Mouse (Mus musculus): ENCODE data around the gene Sh3bgrl2.

Sh3bgrl2 gene

GRCm38 (mm10) chr9:83628669-83629612, 80.8 kb downstream of the Sh3bgrl2 start:
- DNase-seq (ENCODE audit: low spot score in 2 of 2) = no peak

- DNase-seq (ENCODE audit: low spot score in 2 of 2) = no peak
Observed at GRCm38 (mm10) chr9:83630341-83630740, 82.2 kb downstream of the Sh3bgrl2 start.

GRCm38 (mm10) chr9:83631920-83632319, 83.8 kb downstream of the Sh3bgrl2 start:
- no peak for DNase-seq (ENCODE audit: low spot score in 2 of 2)

GRCm38 (mm10) chr9:83634703-83635102, 86.6 kb downstream of the Sh3bgrl2 start:
- DNase-seq (ENCODE audit: low spot score in 2 of 2) = no peak

GRCm38 (mm10) chr9:83635997-83636396, 87.9 kb downstream of the Sh3bgrl2 start:
- no peak for DNase-seq (ENCODE audit: low spot score in 2 of 2)

- no peak for DNase-seq (ENCODE audit: low spot score in 2 of 2)
Observed at GRCm38 (mm10) chr9:83643139-83643538, 95.0 kb downstream of the Sh3bgrl2 start.

GRCm38 (mm10) chr9:83643833-83644232, 95.7 kb downstream of the Sh3bgrl2 start:
- DNase-seq (ENCODE audit: low spot score in 2 of 2) = no peak

GRCm38 (mm10) chr9:83646215-83646614, 98.1 kb downstream of the Sh3bgrl2 start:
- no peak for DNase-seq (ENCODE audit: low spot score in 2 of 2)

- DNase-seq (ENCODE audit: low spot score in 2 of 2) = peak in 1 of 2 experiments; percentile 12
Observed at GRCm38 (mm10) chr9:83646691-83647090, 98.6 kb downstream of the Sh3bgrl2 start.

- no peak for DNase-seq (ENCODE audit: low spot score in 2 of 2)
Observed at GRCm38 (mm10) chr9:83647919-83648705, 100.0 kb downstream of the Sh3bgrl2 start.

- no peak for DNase-seq (ENCODE audit: low spot score in 2 of 2)
Observed at GRCm38 (mm10) chr9:83648733-83649132, 100.6 kb downstream of the Sh3bgrl2 start.

GRCm38 (mm10) chr9:83652015-83652414, 103.9 kb downstream of the Sh3bgrl2 start:
- no peak for DNase-seq (ENCODE audit: low spot score in 2 of 2)

GRCm38 (mm10) chr9:83652590-83653172, 104.6 kb downstream of the Sh3bgrl2 start:
- no peak for DNase-seq (ENCODE audit: low spot score in 2 of 2)

- DNase-seq (ENCODE audit: low spot score in 2 of 2) = no peak
Observed at GRCm38 (mm10) chr9:83654601-83655000, 106.5 kb downstream of the Sh3bgrl2 start.

- DNase-seq (ENCODE audit: low spot score in 2 of 2) = no peak
Observed at GRCm38 (mm10) chr9:83656960-83657651, 109.0 kb downstream of the Sh3bgrl2 start.

GRCm38 (mm10) chr9:83657652-83658002, 109.5 kb downstream of the Sh3bgrl2 start:
- no peak for DNase-seq (ENCODE audit: low spot score in 2 of 2)

- DNase-seq (ENCODE audit: low spot score in 2 of 2) = no peak
Observed at GRCm38 (mm10) chr9:83659081-83659480, 111.0 kb downstream of the Sh3bgrl2 start.

GRCm38 (mm10) chr9:83661811-83662210, 113.7 kb downstream of the Sh3bgrl2 start:
- no peak for DNase-seq (ENCODE audit: low spot score in 2 of 2)

- peak; percentile 28 to 41 for DNase-seq (ENCODE audit: low spot score in 2 of 2)
Observed at GRCm38 (mm10) chr9:83663981-83664897, 116.1 kb downstream of the Sh3bgrl2 start.

- no peak for DNase-seq (ENCODE audit: low spot score in 2 of 2)
Observed at GRCm38 (mm10) chr9:83664951-83665350, 116.8 kb downstream of the Sh3bgrl2 start.

GRCm38 (mm10) chr9:83667031-83667430, 118.9 kb downstream of the Sh3bgrl2 start:
- no peak for DNase-seq (ENCODE audit: low spot score in 2 of 2)

Data from right cerebral cortex, adult 2 months (tissue).